Mouse (Mus musculus): ENCODE results near the gene Sf3a2. TPM values are rescaled to one million over a fixed set of nuclear protein-coding genes. Genes with fewer than 3 reads are reported as not detected.
"Not testable (repeated sequence)": the region's sequence is repeated elsewhere in the genome, so short reads cannot be mapped to it uniquely, and the experiment has no call there.

The Sf3a2 gene
- total RNA-seq, 2 experiments from 2014 or later = 79.5 to 79.9 TPM

DNA sequence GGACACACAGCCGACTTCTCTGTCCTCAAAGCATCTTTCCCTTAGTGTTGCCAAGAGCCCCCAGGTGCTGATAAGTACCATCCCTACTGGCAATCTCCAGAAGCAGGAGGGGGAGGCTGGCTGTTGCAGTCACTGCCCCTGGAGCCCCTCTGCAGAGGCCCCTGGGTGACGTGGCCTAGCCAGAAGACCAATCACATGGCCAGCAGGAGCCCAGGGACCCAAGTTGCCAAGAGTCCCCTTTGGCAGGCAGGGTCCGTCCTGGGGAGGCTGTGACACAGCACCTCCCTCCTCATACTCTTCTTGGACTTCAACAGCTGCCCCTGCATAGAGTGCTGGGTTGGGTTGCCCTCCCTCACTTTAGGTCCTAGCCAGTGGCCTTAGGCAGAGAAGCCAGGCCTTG is 5.0 kb downstream of the Sf3a2 start:
- DNase-seq (ENCODE audit: low spot score in 2 of 2) = no peak

DNA sequence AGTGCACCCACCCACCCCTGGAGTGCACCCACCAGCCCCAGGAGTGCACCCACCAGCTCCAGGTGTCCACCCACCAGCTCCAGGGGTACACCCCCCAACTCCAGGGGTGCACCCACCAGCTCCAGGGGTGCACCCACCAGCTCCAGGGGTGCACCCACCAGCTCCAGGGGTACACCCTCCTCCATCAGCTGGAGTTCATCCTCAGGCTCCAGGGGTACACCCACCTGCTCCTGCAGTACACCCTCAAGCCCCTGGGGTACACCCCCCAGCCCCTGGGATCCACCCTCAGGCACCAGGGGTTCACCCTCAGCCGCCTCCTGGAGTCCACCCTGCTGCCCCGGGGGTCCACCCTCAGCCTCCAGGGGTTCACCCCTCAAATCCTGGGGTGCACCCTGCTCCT is 6.3 kb downstream of the Sf3a2 start:
- no peak for DNase-seq (ENCODE audit: low spot score in 2 of 2)

DNA sequence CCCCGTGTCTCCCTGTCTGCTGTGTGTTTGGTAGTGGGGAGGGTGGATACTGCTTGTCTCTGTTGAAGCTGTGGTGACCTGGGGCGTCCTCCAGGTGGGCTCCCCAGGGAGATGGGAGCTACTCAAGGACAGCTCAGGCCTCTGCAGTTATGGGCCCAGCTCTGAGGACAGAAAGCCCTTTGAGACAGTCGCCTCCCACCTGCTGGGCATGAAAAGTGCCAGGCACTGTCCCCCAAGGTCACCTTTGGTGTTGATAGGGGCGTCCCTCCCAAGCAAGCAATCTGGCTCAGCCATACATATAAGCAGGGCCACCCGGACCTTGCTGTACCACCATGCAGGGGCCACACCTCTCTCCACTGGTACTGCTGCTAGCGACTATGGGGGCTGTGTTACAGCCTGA is 6.9 kb downstream of the Sf3a2 start, which contains the start of gene Amh:
TSS of gene Amh (plus strand) at position 328 of the 400 bp plus-strand sequence.
- DNase-seq (ENCODE audit: low spot score in 2 of 2) = no peak

DNA sequence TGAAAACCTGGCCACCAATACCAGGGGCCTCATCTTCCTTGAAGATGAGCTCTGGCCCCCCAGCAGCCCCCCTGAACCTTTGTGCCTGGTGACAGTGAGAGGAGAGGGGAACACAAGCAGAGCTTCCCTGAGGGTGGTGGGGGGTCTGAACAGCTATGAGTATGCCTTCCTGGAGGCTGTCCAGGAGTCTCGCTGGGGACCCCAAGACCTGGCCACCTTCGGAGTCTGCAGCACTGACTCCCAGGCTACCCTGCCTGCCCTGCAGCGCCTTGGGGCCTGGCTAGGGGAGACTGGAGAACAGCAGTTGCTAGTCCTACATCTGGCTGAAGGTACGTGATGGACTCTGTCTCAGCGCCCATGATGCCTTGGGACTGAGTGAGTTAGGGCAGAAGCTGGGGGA is 7.3 kb downstream of the Sf3a2 start:
- DNase-seq (ENCODE audit: low spot score in 2 of 2) = no peak

DNA sequence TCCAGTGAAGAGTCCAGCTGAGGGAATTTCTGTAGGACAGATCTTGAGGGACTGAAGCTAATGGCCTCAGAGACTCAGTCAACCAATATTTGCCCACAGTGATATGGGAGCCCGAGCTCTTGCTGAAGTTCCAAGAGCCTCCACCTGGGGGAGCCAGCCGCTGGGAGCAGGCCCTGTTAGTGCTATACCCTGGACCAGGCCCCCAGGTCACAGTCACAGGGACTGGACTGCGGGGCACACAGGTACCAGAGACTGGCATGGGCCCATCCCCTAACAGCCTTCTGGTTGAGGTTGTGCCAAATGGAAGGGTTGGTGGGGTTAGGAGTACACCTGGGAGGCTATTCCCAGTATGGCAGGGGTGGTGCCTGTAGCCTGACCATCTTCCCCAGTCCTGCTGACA is 7.9 kb downstream of the Sf3a2 start:
- DNase-seq (ENCODE audit: low spot score in 2 of 2) = peak; percentile 73 to 77

DNA sequence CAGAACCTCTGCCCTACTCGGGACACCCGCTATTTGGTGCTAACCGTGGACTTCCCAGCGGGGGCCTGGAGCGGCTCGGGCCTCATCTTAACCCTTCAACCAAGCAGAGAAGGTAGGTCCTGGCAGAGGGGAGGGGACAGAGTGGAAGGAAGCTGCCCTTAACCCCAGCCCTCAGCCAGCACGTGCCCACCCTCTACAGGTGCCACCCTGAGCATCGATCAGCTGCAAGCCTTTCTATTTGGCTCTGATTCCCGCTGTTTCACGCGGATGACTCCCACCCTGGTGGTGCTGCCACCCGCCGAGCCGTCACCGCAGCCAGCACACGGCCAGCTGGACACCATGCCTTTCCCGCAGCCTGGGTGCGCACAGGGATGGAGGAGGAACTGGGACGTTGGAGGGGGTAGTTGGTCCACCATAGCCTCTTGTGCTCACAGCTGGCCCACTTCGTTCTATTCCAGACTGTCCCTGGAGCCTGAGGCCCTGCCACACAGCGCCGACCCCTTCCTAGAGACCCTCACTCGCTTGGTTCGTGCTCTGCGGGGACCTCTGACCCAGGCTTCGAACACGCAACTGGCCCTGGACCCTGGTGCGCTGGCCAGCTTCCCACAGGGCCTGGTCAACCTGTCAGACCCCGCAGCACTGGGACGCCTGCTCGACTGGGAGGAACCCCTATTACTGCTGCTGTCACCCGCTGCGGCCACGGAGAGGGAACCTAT is 8.5 kb downstream of the Sf3a2 start:
- DNase-seq (ENCODE audit: low spot score in 2 of 2) = no peak

DNA sequence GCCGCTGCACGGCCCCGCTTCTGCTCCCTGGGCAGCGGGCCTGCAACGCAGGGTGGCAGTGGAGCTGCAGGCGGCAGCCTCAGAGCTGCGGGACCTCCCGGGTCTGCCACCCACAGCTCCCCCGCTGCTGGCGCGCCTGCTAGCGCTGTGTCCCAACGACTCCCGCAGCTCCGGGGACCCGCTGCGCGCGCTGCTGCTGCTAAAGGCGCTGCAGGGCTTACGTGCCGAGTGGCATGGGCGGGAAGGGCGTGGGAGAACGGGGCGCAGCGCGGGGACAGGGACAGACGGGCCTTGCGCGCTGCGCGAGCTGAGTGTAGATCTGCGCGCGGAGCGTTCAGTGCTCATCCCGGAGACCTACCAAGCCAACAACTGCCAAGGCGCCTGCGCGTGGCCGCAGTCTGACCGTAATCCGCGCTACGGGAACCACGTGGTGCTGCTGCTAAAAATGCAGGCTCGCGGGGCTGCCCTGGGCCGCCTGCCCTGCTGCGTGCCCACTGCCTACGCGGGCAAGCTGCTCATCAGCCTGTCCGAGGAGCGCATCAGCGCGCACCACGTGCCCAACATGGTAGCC is 9.1 kb downstream of the Sf3a2 start:
- peak in 1 of 2 experiments; percentile 45 for DNase-seq (ENCODE audit: low spot score in 2 of 2)

DNA sequence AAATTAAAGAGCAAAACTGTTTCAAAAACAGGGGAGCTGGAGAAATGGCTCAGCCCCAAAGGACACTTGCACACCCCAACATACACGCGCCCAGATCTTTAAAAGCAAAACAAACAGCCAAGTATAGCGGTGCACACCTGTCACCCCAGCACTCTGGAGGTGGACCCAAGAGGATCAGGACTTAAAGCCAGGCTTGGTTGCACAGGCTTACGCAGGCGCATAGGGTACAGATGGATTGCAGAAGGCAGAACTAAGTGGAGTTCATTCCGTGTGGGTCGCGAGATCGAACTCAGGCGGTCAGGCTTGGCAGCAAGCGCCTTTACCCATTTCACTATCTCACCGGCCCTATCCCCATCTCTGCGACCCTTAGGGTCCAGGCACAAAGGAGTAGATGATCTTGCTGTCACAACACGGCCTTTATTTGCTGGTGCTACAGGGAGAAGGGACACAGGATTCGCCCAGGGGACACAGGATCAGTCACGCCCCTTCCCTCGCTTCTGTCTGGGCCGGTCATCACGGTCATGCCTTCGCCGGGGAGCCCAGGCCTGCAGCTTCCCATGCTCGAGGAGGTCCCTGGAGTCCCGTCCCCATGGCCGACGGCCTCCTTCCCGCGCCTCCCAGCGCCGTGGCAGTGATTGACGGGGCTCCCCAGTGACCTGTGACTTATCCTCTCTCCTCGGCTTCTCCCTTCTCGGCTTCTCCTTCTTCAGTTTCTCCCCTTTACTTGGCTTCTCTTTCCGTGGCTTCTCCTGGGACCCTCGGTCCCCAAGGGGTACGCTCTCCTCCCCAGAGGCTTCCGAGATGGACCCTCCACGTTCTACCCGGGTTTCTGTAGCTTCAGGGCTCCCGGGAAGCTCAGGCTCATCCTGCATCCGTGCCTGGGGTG is 10.3 kb downstream of the Sf3a2 start:
- DNase-seq (ENCODE audit: low spot score in 2 of 2) = no peak

DNA sequence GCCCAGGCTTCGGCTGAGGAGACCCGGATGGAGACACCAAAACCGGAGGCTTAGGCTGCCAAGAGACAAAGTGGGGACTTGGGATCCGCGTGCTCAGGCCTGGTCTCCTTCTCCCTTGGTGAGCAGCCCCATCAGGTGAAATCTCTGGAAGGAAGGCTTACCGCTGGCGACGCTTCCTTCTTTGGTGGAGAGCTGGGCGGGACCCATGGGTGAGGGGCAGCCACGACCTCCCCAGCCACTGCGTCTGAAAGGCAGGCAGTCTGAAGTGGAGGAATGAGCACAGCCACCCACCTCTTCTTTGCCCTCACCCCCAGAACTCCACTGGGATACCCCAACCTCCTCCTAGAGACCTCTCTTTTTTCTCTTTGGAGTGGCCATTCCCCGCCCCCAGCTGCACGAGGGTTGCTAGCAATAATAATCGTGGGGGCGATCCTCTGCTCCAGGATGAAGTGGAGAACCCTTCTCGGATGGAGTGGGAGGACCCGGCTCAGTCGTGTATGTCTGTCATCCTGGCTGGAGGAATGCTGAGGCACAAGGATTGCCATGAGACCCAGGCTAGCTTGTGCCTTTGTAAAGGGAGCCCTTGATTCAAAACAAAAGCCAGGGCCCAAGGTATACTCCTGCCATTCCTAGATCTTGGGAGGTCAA is 11.1 kb downstream of the Sf3a2 start:
- no peak for DNase-seq (ENCODE audit: low spot score in 2 of 2)

DNA sequence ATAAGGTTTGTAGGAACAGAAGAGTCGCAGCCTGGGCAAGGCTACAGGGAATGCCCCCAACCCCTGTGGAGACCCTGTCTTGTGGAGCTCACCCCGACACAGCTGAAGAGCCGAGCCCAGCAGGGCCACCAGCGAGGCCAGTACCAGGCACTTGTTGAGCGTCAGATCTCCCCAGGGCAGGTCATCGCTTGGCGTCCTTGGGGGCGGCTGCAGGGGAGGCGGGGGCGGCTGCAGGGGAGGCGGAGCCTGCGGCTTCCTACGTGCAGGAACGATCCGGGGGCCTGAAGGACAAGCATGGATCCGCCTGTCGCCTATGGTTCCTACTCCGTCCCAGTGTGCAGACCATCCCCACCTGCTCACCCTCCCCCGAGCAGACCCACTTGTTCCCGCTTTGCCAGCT is 12.1 kb downstream of the Sf3a2 start:
- DNase-seq (ENCODE audit: low spot score in 2 of 2) = no peak

DNA sequence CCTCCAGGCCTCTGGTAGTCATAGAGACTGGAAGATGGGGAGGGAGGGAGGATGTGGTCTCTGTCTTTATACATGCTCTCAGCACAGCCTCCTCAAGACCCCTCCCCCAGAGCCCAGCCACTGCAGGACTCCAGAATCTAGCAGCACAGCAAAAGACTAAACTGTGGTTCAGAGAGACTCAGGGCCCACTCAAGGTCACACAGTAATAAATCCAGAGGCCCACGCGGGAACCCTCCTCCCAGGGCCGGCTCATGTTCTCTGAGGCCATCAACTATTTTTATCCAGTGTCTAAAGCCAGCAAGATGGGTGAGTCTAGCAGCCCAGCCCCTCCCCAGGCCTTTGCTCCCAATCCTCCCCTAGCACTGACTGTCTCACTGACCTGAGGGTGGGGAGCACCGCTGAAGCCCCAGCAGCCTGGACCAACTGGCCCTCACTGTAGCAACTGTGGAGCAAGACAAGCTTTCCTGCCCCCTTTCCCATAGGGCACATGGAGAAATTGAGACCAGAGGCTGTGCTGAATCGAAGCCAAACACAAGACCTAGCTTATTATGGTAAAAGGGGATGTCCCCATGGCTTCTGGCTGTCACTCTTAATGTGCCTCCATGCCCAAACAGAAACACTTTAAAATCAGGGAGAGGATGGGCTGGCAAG is 14.5 kb downstream of the Sf3a2 start:
- DNase-seq (ENCODE audit: low spot score in 2 of 2) = no peak

DNA sequence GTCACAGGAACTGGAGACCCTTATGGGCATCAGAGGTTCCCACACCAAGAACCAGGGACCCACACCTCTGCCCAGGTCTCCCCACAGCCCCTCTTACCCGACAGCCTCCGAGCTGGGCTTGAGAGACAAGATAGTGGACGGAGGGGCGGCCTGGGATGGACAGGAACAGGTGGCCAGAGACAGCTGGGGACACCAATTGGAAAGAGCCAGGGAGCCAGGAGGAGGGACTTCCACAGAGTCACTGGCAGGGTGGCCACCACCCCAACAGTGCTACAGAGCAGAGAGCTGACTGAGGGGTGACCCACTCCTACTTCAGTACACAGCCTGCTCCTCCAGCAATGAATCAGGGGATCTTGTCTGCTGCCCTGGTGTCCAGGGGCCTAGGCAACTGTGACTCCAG is 15.4 kb downstream of the Sf3a2 start, which contains the start of gene Jsrp1:
TSS of gene Jsrp1 (minus strand) at position 133 of the 400 bp plus-strand sequence.
- no peak for DNase-seq (ENCODE audit: low spot score in 2 of 2)

DNA sequence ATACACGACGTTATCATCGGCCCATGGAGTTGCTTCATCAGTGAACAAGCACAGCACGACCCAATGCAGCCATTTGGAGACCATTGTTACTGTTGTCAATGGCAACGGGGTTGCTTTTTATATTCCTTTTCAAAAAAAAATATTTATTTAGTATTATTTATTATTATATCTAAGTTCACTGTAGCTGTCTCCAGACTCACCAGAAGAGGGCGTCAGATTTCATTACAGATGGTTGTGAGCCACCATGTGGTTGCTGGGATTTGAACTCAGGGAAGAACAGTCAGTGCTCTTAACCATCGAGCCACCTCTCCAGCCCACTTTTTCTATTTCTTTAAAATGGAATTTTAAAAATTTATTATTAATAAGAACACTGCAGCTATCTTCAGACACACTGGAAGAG is 16.8 kb downstream of the Sf3a2 start:
- no peak for DNase-seq (ENCODE audit: low spot score in 2 of 2)

DNA sequence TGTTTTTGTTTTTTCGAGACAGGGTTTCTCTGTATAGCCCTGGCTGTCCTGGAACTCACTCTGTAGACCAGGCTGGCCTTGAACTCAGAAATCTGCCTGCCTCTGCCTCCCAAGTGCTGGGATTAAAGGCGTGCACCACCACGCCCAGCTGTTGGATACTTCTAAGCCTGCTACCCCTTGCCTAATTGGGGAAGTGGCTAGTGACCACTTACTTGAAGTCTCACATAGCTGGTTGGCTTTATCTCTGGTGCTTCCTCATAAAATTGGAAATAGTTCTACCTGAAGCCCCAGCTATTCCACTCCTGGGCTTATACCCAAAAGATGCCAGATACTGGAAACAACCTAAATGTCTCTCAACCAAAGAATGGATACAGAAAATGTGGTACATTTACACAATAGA is 18.3 kb downstream of the Sf3a2 start:
- DNase-seq (ENCODE audit: low spot score in 2 of 2) = not testable (repeated sequence)

DNA sequence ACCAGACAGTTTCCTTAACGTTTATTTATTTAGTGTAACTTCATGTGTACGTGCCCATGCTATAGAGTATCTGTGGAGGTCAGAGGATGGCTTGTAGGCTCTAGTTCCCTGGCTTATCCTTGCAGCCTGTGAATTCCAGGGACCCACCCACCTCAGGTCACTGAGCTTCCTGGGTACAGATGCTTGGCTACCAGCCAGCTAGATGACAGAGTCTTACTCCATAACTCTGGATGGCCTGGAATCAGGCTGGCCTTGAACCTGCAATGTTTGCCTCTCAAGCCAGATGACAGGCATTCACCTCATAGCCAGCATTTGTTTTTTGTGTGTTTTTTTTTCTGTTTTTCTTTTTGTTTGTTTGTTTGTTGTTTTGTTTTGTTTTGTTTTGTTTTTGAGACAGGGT is 19.2 kb downstream of the Sf3a2 start:
- no peak for DNase-seq (ENCODE audit: low spot score in 2 of 2)

DNA sequence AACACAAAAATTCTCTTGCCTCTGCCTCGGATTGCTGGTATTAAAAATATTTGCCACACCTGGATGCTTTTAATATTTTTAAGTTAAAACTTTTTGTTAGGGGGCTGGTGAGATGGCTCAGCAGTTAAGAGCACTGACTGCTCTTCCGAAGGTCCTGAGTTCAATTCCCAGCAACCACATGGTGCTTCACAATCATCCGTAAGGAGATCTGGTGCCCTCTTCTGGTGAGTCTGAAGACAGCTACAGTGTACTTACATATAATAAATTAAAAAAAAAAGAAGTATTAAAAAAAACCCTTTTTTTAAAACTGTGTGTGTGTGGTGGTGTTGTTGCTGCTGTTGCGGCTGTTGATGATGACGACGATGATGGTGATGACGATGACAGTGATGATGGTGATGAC is 20.0 kb downstream of the Sf3a2 start:
- DNase-seq (ENCODE audit: low spot score in 2 of 2) = not testable (repeated sequence)

DNA sequence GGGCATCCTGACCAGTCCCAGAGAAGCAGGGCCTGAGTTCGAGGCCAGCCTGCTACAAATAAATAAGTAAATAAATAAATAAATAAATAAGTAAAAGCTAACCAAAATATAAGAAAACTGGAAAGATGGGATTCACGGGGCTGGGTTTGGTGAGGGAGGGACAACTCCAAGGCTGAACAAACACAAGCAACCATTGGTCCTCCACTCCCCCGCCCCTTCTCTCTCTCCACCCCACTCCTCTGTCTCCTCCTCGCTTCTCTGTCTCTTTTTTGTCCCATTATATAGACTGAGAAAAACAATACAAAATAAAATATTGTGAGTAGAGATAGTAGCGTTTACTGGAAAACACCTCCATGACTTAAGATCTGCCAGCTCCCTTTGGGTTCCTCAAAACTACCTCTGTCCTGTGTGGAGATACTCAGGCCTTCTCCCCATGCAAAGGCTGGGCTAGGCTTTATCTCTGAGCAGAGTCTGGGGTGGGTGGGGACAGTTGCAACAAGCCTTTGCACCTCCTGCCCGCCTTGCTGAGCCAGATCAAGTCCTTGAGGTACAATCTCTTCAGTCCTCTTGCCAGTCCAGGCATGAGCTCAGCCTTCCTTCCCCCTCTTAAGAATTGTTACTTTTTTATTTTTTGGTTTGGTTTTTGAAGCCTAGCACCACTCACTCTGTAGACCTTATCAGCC is 20.7 kb downstream of the Sf3a2 start:
- no peak for DNase-seq (ENCODE audit: low spot score in 2 of 2)

DNA sequence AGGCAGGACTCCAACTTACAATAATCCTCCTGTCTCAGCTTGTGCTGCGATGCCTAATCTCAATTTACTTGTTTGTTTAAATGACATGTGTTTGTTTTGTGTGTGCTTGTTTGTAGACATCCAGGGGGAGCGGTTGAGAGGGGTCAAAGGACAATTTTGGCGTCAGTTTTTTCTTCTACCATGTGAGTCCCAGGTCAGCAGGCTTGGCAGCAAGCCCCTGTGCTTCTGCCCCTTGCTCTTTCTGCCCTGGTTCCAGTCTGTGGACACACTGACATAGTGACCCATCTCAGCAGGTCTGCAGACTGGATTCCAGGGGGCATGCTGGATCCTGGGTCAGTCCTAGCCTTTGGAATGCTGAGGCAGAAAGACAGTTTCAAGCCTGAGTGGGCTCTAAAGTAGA is 21.4 kb downstream of the Sf3a2 start:
- DNase-seq (ENCODE audit: low spot score in 2 of 2) = no peak

DNA sequence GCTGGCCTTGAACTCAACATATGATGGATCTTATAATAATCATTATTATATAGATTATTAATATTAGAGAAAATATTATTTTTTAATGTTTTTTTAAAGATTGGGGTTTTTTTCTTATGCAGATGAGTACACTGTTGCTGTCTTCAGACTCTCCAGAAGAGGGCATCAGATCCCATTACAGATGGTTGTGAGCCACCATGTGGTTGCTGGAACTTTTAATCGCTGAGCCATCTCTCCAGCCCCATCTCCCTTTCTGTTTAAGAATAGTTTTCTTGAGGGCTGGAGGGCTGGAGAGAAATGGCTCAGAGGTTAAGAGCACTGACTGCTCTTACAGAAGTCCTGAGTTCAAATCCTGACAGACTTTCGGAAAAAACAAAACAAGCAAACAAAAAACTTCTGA is 24.0 kb downstream of the Sf3a2 start:
- DNase-seq (ENCODE audit: low spot score in 2 of 2) = no peak

DNA sequence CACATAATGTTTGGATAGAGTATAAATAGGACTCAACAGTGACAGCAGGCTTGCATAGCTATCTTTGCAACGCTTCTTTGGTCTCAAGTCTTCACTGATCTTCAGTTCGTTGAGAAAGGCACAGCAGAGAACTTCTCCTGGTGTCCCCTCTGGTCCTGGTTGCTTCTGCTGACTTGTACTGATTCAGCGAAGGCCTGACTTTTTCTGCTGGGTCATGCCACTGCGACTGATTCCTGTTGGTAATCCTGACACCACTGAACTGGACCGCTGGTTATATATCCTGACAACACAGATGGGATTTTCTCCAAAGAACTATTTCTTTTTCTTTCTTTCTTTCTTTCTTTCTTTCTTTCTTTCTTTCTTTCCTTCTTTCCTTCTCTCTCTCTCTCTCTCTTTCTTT is 24.5 kb downstream of the Sf3a2 start:
- no peak for DNase-seq (ENCODE audit: low spot score in 2 of 2)
